Mouse (Mus musculus) lung, adult 2 months (tissue): ENCODE measurements around the gene Spata45.

ENCODE experiments used
- CTCF ChIP-seq: fragments of 200-500 bp; IDR thresholded peaks from 2 replicates; pipeline ENCODE4 v1.5.1; 2011; ENCODE audit warnings: mild to moderate bottlenecking, low read length, control low read depth; ENCODE audit not compliant: insufficient read depth
- POLR2A ChIP-seq: fragments of 200-500 bp; IDR thresholded peaks from 2 replicates; pipeline ENCODE4 v1.6.1; 2011; ENCODE audit warnings: low read depth, mild to moderate bottlenecking, control low read depth, low read length, borderline replicate concordance; ENCODE audit errors: extremely low read depth

DNA sequence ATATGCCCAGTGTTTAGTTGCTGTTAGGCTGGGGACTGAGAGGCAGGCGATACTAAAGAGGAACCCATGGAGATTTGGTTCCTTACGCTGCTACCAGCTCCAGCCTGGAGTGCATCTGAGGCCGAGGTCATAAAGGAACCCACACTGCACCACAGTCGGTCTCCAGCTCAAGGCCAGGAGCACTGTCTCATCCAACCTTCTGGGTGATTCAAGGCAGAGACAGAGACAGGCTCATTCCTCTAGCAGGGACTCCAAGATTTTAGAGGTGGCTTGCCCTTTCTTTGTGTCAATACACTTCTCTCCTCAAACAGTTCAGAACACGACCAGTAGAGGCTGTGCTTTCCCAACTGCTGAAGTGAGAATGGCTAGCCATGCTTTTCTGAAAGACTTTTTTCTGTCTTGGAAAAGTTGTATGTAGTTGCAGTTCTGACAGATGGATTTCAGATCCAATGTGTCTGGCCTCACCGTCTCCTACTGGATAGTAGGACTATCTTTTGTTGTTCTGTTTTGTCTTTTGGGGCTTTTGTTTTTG is 40.0 kb upstream of the Spata45 start:
- no peak for TF ChIP-seq CTCF
- no peak for TF ChIP-seq POLR2A
